31 mouse cellular contexts compared by ENCODE assay signal in the genomic region with DNA sequence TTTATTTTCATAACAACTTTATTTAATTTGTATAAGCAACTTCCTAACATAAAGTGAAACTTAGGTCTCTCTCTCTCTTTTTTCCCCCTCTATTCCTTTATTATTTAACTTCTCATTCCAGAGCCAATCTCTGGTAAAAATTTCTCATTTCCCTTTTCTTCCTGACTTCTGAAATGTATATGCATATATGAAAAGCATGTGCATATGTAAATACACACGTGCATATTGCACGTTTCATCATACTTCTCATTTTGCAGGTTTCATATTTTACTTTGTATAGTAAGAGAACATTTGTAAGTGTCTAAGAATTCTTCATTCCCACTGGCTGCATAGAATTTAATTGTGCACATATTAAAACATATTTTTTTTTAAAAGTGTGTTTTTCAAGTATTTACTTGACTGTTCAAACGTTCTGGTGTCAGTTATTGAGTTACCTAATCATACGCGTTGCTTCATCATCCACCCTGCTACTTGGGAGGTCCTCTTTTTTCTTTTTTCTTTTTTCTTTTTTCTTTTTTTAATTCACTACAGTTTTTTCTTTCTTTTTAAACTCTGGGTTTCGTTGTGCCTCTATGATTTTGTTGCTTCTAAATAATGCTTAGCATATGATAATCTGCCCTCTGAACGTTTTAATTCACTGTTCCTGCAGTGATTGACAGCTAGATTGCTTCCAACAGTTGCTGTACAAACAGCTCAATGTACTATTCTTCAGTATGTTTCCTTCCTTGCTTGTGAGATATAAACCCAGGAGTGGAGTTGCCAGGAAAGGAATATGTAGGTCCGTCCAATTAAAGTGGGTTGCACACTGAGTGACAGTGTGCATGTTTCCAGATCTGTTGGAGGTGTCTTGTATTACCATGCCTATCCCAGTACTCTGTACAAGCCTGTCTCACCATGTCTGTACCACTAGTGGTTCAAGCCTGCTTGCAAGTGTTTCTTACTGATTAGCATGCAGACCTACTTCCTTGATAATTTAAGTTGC.
DNase-seq lines count a peak whose midpoint lies in the region; ATAC-seq and TF ChIP-seq lines count a peak whose summit lies in the region.
"Had no signal": no experiment of that assay in that cellular context is flagged by ENCODE, and none has a peak within 500 bp of the region (broad histone marks: within the 10 kb centered on the region; RNA-seq: fewer than 3 reads in every experiment).

No protein-coding gene starts in this region.

- dilution Hi-C loops in CH12.LX (cut with MboI; ENCODE audit: extremely low pct_ligation_motif_present, extremely low pct_unique_long_range_greater_than_20kb, low sequenced_read_pairs) = no loop called here

- H3K4me3 ChIP-seq in CH12.LX (replicated peaks in 1 of 3; ENCODE audit: low read depth in 2 of 3, low read length in 2 of 3, poor library complexity in 1 of 3) = no peak overlapping the region
- H3K4me3 ChIP-seq in embryonic facial prominence, embryonic 14.5 days (ENCODE audit: low read depth, low read length) = no peak overlapping the region
- no peak overlapping the region for H3K4me3 ChIP-seq in forebrain, embryonic 16.5 days (replicated peaks; ENCODE audit: low read length)
- H3K4me3 ChIP-seq in intestine, embryonic 16.5 days (ENCODE audit: low read length) = no peak overlapping the region
- H3K4me3 ChIP-seq: hindbrain, embryonic 12.5 days; intestine, embryonic 15.5 days; liver, embryonic 15.5 days; lung, embryonic 15.5 days; midbrain, embryonic 13.5 days had no signal

- no peak for TF ChIP-seq POLR2A in CH12.LX (IDR thresholded peaks at IDR 0.05; ENCODE audit: low read depth, low read length)

- no peaks in the 10 kb centered on the region for H3K9me3 ChIP-seq in CH12.LX (replicated peaks; ENCODE audit: low read length)
- no peaks in the 10 kb centered on the region for H3K9me3 ChIP-seq in embryonic facial prominence, embryonic 14.5 days (ENCODE audit: control insufficient read depth, low read length)
- H3K9me3 ChIP-seq in forebrain, embryonic 16.5 days (ENCODE audit: control insufficient read depth, low read length) = no peaks in the 10 kb centered on the region
- H3K9me3 ChIP-seq in intestine, embryonic 16.5 days (ENCODE audit: control insufficient read depth, low read length) = no peaks in the 10 kb centered on the region
- H3K9me3 ChIP-seq: hindbrain, embryonic 12.5 days; intestine, embryonic 15.5 days; liver, embryonic 15.5 days; lung, embryonic 15.5 days; midbrain, embryonic 13.5 days had no signal

- 23% methylated on average over 8 of the region's 8 CpGs for WGBS in embryonic facial prominence, embryonic 14.5 days
- WGBS in forebrain, embryonic 16.5 days = 25% methylated on average over 8 of the region's 8 CpGs
- 62% methylated on average over 8 of the region's 8 CpGs for WGBS in intestine, embryonic 16.5 days

- no peaks in the 10 kb centered on the region for H3K79me2 ChIP-seq in CH12.LX (replicated peaks; ENCODE audit: control insufficient read depth, extremely low read depth, insufficient read depth, poor library complexity, severe bottlenecking)

- in situ Hi-C loops in CH12.LX (cut with MboI; ENCODE audit: low pct_ligation_motif_present, low pct_unique_long_range_greater_than_20kb, low sequenced_read_pairs) = no loop called here

- no peak overlapping the region for H3K4me2 ChIP-seq in CH12.LX (ENCODE audit: insufficient read depth, low read depth, poor library complexity, severe bottlenecking)
- no peak overlapping the region for H3K4me2 ChIP-seq in embryonic facial prominence, embryonic 14.5 days (ENCODE audit: low read depth, low read length)
- H3K4me2 ChIP-seq in forebrain, embryonic 16.5 days (ENCODE audit: low read length) = no peak overlapping the region
- H3K4me2 ChIP-seq in intestine, embryonic 16.5 days (ENCODE audit: low read depth, low read length) = no peak overlapping the region
- H3K4me2 ChIP-seq: heart, embryonic 11.5 days; hindbrain, embryonic 12.5 days; intestine, embryonic 15.5 days; liver, embryonic 15.5 days; lung, embryonic 15.5 days; midbrain, embryonic 13.5 days had no signal

- no peak for TF ChIP-seq CTCF in CH12.LX (conservative IDR thresholded peaks at IDR 0.05 in 1 of 2, IDR thresholded peaks at IDR 0.05 in 1 of 2; ENCODE audit: low read depth in 2 of 2, low read length in 2 of 2)

- TF ChIP-seq RAD21 in CH12.LX (IDR thresholded peaks at IDR 0.05; ENCODE audit: low read depth, low read length) = no peak

- no peak overlapping the region for H3K27ac ChIP-seq in CH12.LX (ENCODE audit: insufficient read depth, low read depth)
- no peak overlapping the region for H3K27ac ChIP-seq in embryonic facial prominence, embryonic 14.5 days (replicated peaks; ENCODE audit: low read depth, low read length)
- no peak overlapping the region for H3K27ac ChIP-seq in forebrain, embryonic 16.5 days (ENCODE audit: low read length)
- H3K27ac ChIP-seq in intestine, embryonic 16.5 days (ENCODE audit: low read length) = no peak overlapping the region
- H3K27ac ChIP-seq: hindbrain, embryonic 12.5 days; hindbrain, postnatal 0 days; intestine, embryonic 15.5 days; kidney, postnatal 0 days; liver, embryonic 15.5 days; lung, embryonic 15.5 days; midbrain, embryonic 13.5 days had no signal

- TF ChIP-seq EP300 in CH12.LX (IDR thresholded peaks at IDR 0.05; ENCODE audit: low read length) = no peak

- H3K4me1 ChIP-seq in CH12.LX (ENCODE audit: control insufficient read depth in 1 of 2, insufficient read depth in 2 of 2) = no peaks in the 10 kb centered on the region
- H3K4me1 ChIP-seq in embryonic facial prominence, embryonic 14.5 days (ENCODE audit: control insufficient read depth, insufficient read depth, low read length) = no peaks in the 10 kb centered on the region
- H3K4me1 ChIP-seq in forebrain, embryonic 16.5 days (replicated peaks; ENCODE audit: control insufficient read depth, insufficient read depth, low read length) = no peaks in the 10 kb centered on the region
- H3K4me1 ChIP-seq in intestine, embryonic 16.5 days (ENCODE audit: control insufficient read depth, insufficient read depth, low read length) = no peaks in the 10 kb centered on the region
- H3K4me1 ChIP-seq: hindbrain, embryonic 12.5 days; intestine, embryonic 15.5 days; liver, embryonic 15.5 days; lung, embryonic 15.5 days; midbrain, embryonic 13.5 days had no signal

- DNase-seq in 416B (ENCODE audit: low read depth) (peak; percentile 5), CH12.LX (ENCODE audit: extremely low read depth) (no peak)
- peak; percentile 50 for DNase-seq in embryonic facial prominence, embryonic 14.5 days (ENCODE audit: low spot score)
- no peak for DNase-seq in yolk sac, embryonic 10.5 days (ENCODE audit: low spot score)
- no peak for DNase-seq in ovary, postnatal 14 days (ENCODE audit: low spot score)
- DNase-seq: adrenal gland, postnatal 10 days; cerebellum, adult 11 months; cerebellum, adult 9-10 months; cerebellum, postnatal 36 days; gastrocnemius, postnatal 14 days; heart, adult 18-20 months; heart, postnatal 36 days; kidney, adult 8-10 months; lung, postnatal 36 days; right cerebral cortex, adult 18-20 months; right cerebral cortex, postnatal 4 days; thymus, adult 2 months; thymus, postnatal 4 days had no signal

- no peaks in the 10 kb centered on the region for H3K27me3 ChIP-seq in CH12.LX (replicated peaks)
- no peaks in the 10 kb centered on the region for H3K27me3 ChIP-seq in embryonic facial prominence, embryonic 14.5 days (replicated peaks; ENCODE audit: control insufficient read depth, insufficient read depth, low read length)
- H3K27me3 ChIP-seq in forebrain, embryonic 16.5 days (replicated peaks; ENCODE audit: control insufficient read depth, insufficient read depth, low read length) = no peaks in the 10 kb centered on the region
- no peaks in the 10 kb centered on the region for H3K27me3 ChIP-seq in intestine, embryonic 16.5 days (replicated peaks; ENCODE audit: control insufficient read depth, insufficient read depth, low read length)
- H3K27me3 ChIP-seq: intestine, embryonic 15.5 days; liver, embryonic 15.5 days; lung, embryonic 15.5 days; midbrain, embryonic 13.5 days; Patski had no signal

- ATAC-seq in embryonic facial prominence, embryonic 14.5 days (ENCODE audit: low read depth) = no peak
- ATAC-seq in forebrain, embryonic 16.5 days = peak; percentile 88
- no peak for ATAC-seq in intestine, embryonic 16.5 days
- ATAC-seq in erythroid progenitor cell, adult 5-6 weeks (replicated peaks; ENCODE audit: low FRiP score, poor library complexity, severe bottlenecking) = no peak
- ATAC-seq: hindbrain, postnatal 0 days; intestine, embryonic 15.5 days; midbrain, embryonic 13.5 days; Patski had no signal

- H3K9ac ChIP-seq in CH12.LX (ENCODE audit: insufficient read depth, low read depth) = no peak overlapping the region
- no peak overlapping the region for H3K9ac ChIP-seq in embryonic facial prominence, embryonic 14.5 days (ENCODE audit: low read depth, low read length)
- no peak overlapping the region for H3K9ac ChIP-seq in forebrain, embryonic 16.5 days (replicated peaks; ENCODE audit: low read depth, low read length)
- no peak overlapping the region for H3K9ac ChIP-seq in intestine, embryonic 16.5 days (ENCODE audit: low read depth, low read length)
- H3K9ac ChIP-seq: hindbrain, embryonic 12.5 days; intestine, embryonic 15.5 days; liver, embryonic 15.5 days; lung, embryonic 15.5 days; midbrain, embryonic 13.5 days had no signal

- no peaks in the 10 kb centered on the region for H3K36me3 ChIP-seq in CH12.LX (replicated peaks in 1 of 2; ENCODE audit: control insufficient read depth in 1 of 2, insufficient read depth in 1 of 2, low read length in 1 of 2)
- no peaks in the 10 kb centered on the region for H3K36me3 ChIP-seq in embryonic facial prominence, embryonic 14.5 days (ENCODE audit: control insufficient read depth, insufficient read depth, low read length)
- H3K36me3 ChIP-seq in forebrain, embryonic 16.5 days (ENCODE audit: control insufficient read depth, insufficient read depth) = no peaks in the 10 kb centered on the region
- H3K36me3 ChIP-seq in intestine, embryonic 16.5 days (ENCODE audit: control insufficient read depth, insufficient read depth, low read length) = no peaks in the 10 kb centered on the region
- H3K36me3 ChIP-seq: G1E; hindbrain, embryonic 12.5 days; intestine, embryonic 15.5 days; liver, embryonic 15.5 days; lung, embryonic 15.5 days; midbrain, embryonic 13.5 days had no signal

TF ChIP-seq in CH12.LX, 34 proteins besides CTCF, POLR2A, EP300 and RAD21:
- peak; percentile 56 for TF ChIP-seq BHLHE40 (IDR thresholded peaks at IDR 0.05; ENCODE audit: low read depth, low read length)
- no peak for TF ChIP-seq ELF1 (IDR thresholded peaks at IDR 0.05; ENCODE audit: low read depth, low read length)

Comparison
In these comparisons a context has a peak if more than half of its experiments do, and no peak if none do; other contexts are left out.
1. DNase-seq: peak in 416B (single experiment) and embryonic facial prominence, embryonic 14.5 days (single experiment); none in CH12.LX (single experiment), yolk sac, embryonic 10.5 days (single experiment) and ovary, postnatal 14 days (single experiment).